Mouse (Mus musculus) hindbrain, embryonic 11.5 days (tissue): ENCODE measurements around the gene Rbm8a. TPM values are rescaled to one million over a fixed set of nuclear protein-coding genes. Genes with fewer than 3 reads are reported as not detected.
"Not testable (repeated sequence)": the region's sequence is repeated elsewhere in the genome, so short reads cannot be mapped to it uniquely, and the experiment has no call there.

Experiments
- ATAC-seq: fragments of 200-750 bp; cut with Nextera tagmentation; 2 replicates; pipeline ENCODE4 v1.8.0; 2017; ENCODE audit warnings: mild to moderate bottlenecking, moderate TSS enrichment, moderate library complexity; ENCODE audit not compliant: low FRiP score
- DNase-seq: peaks from one replicate; pipeline ENCODE4 v3.0.0-alpha.2; 2015; ENCODE audit warnings: low spot score
- H3K27ac ChIP-seq: fragments of 300-500 bp; sonication (generic); 2 replicates; pipeline ENCODE4 v1.5.1; 2014; ENCODE audit warnings: mild to moderate bottlenecking, low read depth, low read length
- H3K27me3 ChIP-seq: fragments of 300-500 bp; sonication (generic); 2 replicates; pipeline ENCODE4 v1.6.1; 2014; ENCODE audit warnings: mild to moderate bottlenecking, low read length, moderate library complexity, mixed read lengths; ENCODE audit not compliant: control insufficient read depth, insufficient read depth
- H3K36me3 ChIP-seq: fragments of 300-500 bp; sonication (generic); 2 replicates; pipeline ENCODE4 v1.6.1; 2014; ENCODE audit warnings: mild to moderate bottlenecking, low read length, moderate library complexity, mixed read lengths; ENCODE audit not compliant: control insufficient read depth, insufficient read depth
- H3K4me1 ChIP-seq: fragments of 300-500 bp; sonication (generic); replicated peaks from 2 replicates; pipeline ENCODE4 v1.6.1; 2014; ENCODE audit warnings: low read length, mixed read lengths; ENCODE audit not compliant: control insufficient read depth, insufficient read depth
- H3K4me2 ChIP-seq: fragments of 300-500 bp; sonication (generic); replicated peaks from 2 replicates; pipeline ENCODE4 v1.6.1; 2014; ENCODE audit warnings: mild to moderate bottlenecking, low read depth, low read length
- H3K4me3 ChIP-seq: fragments of 300-500 bp; sonication (generic); 2 replicates; pipeline ENCODE4 v1.5.1; 2014; ENCODE audit warnings: low read depth, low read length
- H3K9ac ChIP-seq: fragments of 300-500 bp; sonication (generic); 2 replicates; pipeline ENCODE4 v1.6.1; 2014; ENCODE audit warnings: low read depth, low read length
- H3K9me3 ChIP-seq: fragments of 300-500 bp; sonication (generic); 2 replicates; pipeline ENCODE4 v1.6.1; 2016; ENCODE audit warnings: low read length; ENCODE audit not compliant: control insufficient read depth
- WGBS: fragments of 180-500 bp; shearing (Covaris S2); extraction: QIAGEN DNeasy Blood & Tissue Kit; methylation state at CpG from one replicate; pipeline ENCODE4 v1.1.7; 2014; 5-methylcytosine and 5-hydroxymethylcytosine counted together
- polyA plus RNA-seq: library from polyadenylated mRNA; unstranded; fragments of >200 nt; fragmentation: Nextera tagmentation; extraction: Ambion mirVana; gene quantifications from 2 replicates; pipeline ENCODE4 v1.2.1, GENCODE M21; 2014

Gene Rbm8a
- polyA plus RNA-seq, 1 experiment from 2014 or later = 178 TPM

- Histone ChIP-seq H3K9ac (no peak overlapping the region), H3K36me3 (no peaks in the 10 kb centered on the region), H3K9me3 (no peaks in the 10 kb centered on the region), H3K27ac (no peak overlapping the region), H3K27me3 (no peaks in the 10 kb centered on the region), H3K4me2 (peak overlapping the region; percentile 37; the same call in 1 of the 2 replicates), H3K4me3 (no peak overlapping the region), H3K4me1 (no peaks in the 10 kb centered on the region; the same call in 1 of the 2 replicates)
- ATAC-seq (no peak), DNase-seq (peak; percentile 24)
- WGBS = 53% methylated on average over 8 of the region's 8 CpGs
Measured at GRCm38 (mm10) chr3:96662731-96663316, 33.1 kb downstream of the Rbm8a start.

- Histone ChIP-seq H3K36me3 (no peaks in the 10 kb centered on the region), H3K9me3 (no peaks in the 10 kb centered on the region), H3K9ac (no peak overlapping the region; the same call in 1 of the 2 replicates), H3K4me2 (peak overlapping the region; percentile 37), H3K27ac (no peak overlapping the region), H3K4me3 (no peak overlapping the region; the same call in 1 of the 2 replicates), H3K27me3 (no peaks in the 10 kb centered on the region), H3K4me1 (no peaks in the 10 kb centered on the region; the same call in 1 of the 2 replicates)
- DNase-seq (peak; percentile 91), ATAC-seq (peak; percentile 80; the same call in 1 of the 2 replicates)
- 7% methylated on average over 15 of the region's 18 CpGs for WGBS
Measured at GRCm38 (mm10) chr3:96663432-96664239, 33.9 kb downstream of the Rbm8a start.

GRCm38 (mm10) chr3:96665732-96666363, 36.1 kb downstream of the Rbm8a start:
- H3K9me3 ChIP-seq, H3K36me3 ChIP-seq, DNase-seq, H3K9ac ChIP-seq, H3K27me3 ChIP-seq, H3K4me3 ChIP-seq, H3K4me2 ChIP-seq, H3K27ac ChIP-seq, H3K4me1 ChIP-seq, ATAC-seq: not testable (repeated sequence)
- 89% methylated on average over 7 of the region's 7 CpGs for WGBS

GRCm38 (mm10) chr3:96666916-96667315, 37.2 kb downstream of the Rbm8a start:
- H3K9me3 ChIP-seq = no peaks in the 10 kb centered on the region
- no peak overlapping the region for H3K9ac ChIP-seq
- no peak overlapping the region for H3K27ac ChIP-seq
- no peaks in the 10 kb centered on the region for H3K36me3 ChIP-seq
- H3K4me3 ChIP-seq = no peak overlapping the region
- WGBS = 88% methylated on average over 5 of the region's 5 CpGs
- DNase-seq (no peak), ATAC-seq (no peak)
- H3K4me2 ChIP-seq = no peak overlapping the region
- H3K4me1 ChIP-seq = peaks cover 2% of the 10 kb centered on the region; the same call in 1 of the 2 replicates
- H3K27me3 ChIP-seq = no peaks in the 10 kb centered on the region

GRCm38 (mm10) chr3:96667316-96667715, 37.6 kb downstream of the Rbm8a start:
- H3K27ac ChIP-seq = no peak overlapping the region
- ATAC-seq (no peak), DNase-seq (no peak)
- no peaks in the 10 kb centered on the region for H3K27me3 ChIP-seq
- H3K9me3 ChIP-seq = no peaks in the 10 kb centered on the region
- H3K9ac ChIP-seq = no peak overlapping the region
- 48% methylated on average over 1 of the region's 1 CpGs for WGBS
- H3K4me2 ChIP-seq = no peak overlapping the region
- no peaks in the 10 kb centered on the region for H3K36me3 ChIP-seq
- no peak overlapping the region for H3K4me3 ChIP-seq
- peaks cover 2% of the 10 kb centered on the region; the same call in 1 of the 2 replicates for H3K4me1 ChIP-seq

GRCm38 (mm10) chr3:96668424-96669067, 38.8 kb downstream of the Rbm8a start:
- Histone ChIP-seq H3K36me3 (no peaks in the 10 kb centered on the region), H3K27ac (no peak overlapping the region), H3K9me3 (no peaks in the 10 kb centered on the region), H3K9ac (no peak overlapping the region), H3K27me3 (no peaks in the 10 kb centered on the region), H3K4me1 (peaks cover 2% of the 10 kb centered on the region; the same call in 1 of the 2 replicates), H3K4me2 (no peak overlapping the region), H3K4me3 (no peak overlapping the region)
- WGBS = 93% methylated on average over 5 of the region's 5 CpGs
- ATAC-seq (no peak), DNase-seq (no peak)

- WGBS = 6% methylated on average over 35 of the region's 35 CpGs
- Histone ChIP-seq H3K4me1 (0 out of 2 replicates have a peak, but pooled peaks cover 2% of the 10 kb centered on the region), H3K36me3 (no peaks in the 10 kb centered on the region), H3K4me3 (peak within 1 kb of the TSS; percentile 27), H3K27me3 (no peaks in the 10 kb centered on the region), H3K27ac (no peak within 1 kb of the TSS), H3K4me2 (peak within 1 kb of the TSS; percentile 67), H3K9ac (0 out of 2 replicates have a peak within 1 kb of the TSS, but pooled peaks have one; percentile 23), H3K9me3 (no peaks in the 10 kb centered on the region)
- DNase-seq (peak; percentile 80), ATAC-seq (peak; percentile 91)
Measured at GRCm38 (mm10) chr3:96669727-96670468, 40.2 kb downstream of the Rbm8a start, which contains the start of gene Ankrd35. TSS of gene Ankrd35 (plus strand) at chr3:96670131.

GRCm38 (mm10) chr3:96671519-96671918, 41.8 kb downstream of the Rbm8a start:
- Histone ChIP-seq H3K4me1 (0 out of 2 replicates have a peak, but pooled peaks cover 2% of the 10 kb centered on the region), H3K9me3 (no peaks in the 10 kb centered on the region), H3K4me3 (no peak overlapping the region), H3K4me2 (no peak overlapping the region), H3K27ac (no peak overlapping the region), H3K9ac (no peak overlapping the region), H3K36me3 (no peaks in the 10 kb centered on the region), H3K27me3 (no peaks in the 10 kb centered on the region)
- 91% methylated on average over 5 of the region's 5 CpGs for WGBS
- DNase-seq = no peak
- ATAC-seq = no peak
